Mouse (Mus musculus) hindbrain, embryonic 13.5 days (tissue): ENCODE measurements around the gene Slc43a3. TPM values are rescaled to one million over a fixed set of nuclear protein-coding genes. Genes with fewer than 3 reads are reported as not detected.
A peak's percentile ranks its signal among the peaks of the same experiment; 100 is the strongest.

Source experiments
- ATAC-seq: fragments of 200-750 bp; cut with Nextera tagmentation; 2 replicates; pipeline ENCODE4 v1.8.0; 2017; ENCODE audit warnings: moderate TSS enrichment; ENCODE audit not compliant: low FRiP score
- H3K27ac ChIP-seq: fragments of 300-500 bp; sonication (generic); 2 replicates; pipeline ENCODE4 v1.5.1; 2015; ENCODE audit warnings: inconsistent platforms, mild to moderate bottlenecking, moderate library complexity
- H3K27me3 ChIP-seq: fragments of 300-500 bp; sonication (generic); 2 replicates; pipeline ENCODE4 v1.6.1; 2015; ENCODE audit warnings: mild to moderate bottlenecking, inconsistent platforms
- H3K36me3 ChIP-seq: fragments of 300-500 bp; sonication (generic); 2 replicates; pipeline ENCODE4 v1.6.1; 2015; ENCODE audit warnings: mild to moderate bottlenecking, inconsistent platforms
- H3K4me1 ChIP-seq: fragments of 300-500 bp; sonication (generic); replicated peaks from 2 replicates; pipeline ENCODE4 v1.6.1; 2015; ENCODE audit warnings: inconsistent platforms
- H3K4me2 ChIP-seq: fragments of 300-500 bp; sonication (generic); 2 replicates; pipeline ENCODE4 v1.6.1; 2015; ENCODE audit warnings: inconsistent platforms, mild to moderate bottlenecking, moderate library complexity
- H3K4me3 ChIP-seq: fragments of 300-500 bp; sonication (generic); 2 replicates; pipeline ENCODE4 v1.5.1; 2015; ENCODE audit warnings: mild to moderate bottlenecking, inconsistent platforms
- H3K9ac ChIP-seq: fragments of 300-500 bp; sonication (generic); 2 replicates; pipeline ENCODE4 v1.6.1; 2015; ENCODE audit warnings: mild to moderate bottlenecking, inconsistent platforms
- H3K9me3 ChIP-seq: fragments of 300-500 bp; sonication (generic); 2 replicates; pipeline ENCODE4 v1.6.1; 2016; ENCODE audit warnings: inconsistent platforms
- WGBS: fragments of 180-500 bp; shearing (Covaris S2); methylation state at CpG from one replicate; pipeline ENCODE4 v1.1.7; 2015; 5-methylcytosine and 5-hydroxymethylcytosine counted together
- polyA plus RNA-seq: library from polyadenylated mRNA; unstranded; fragments of >200 nt; fragmentation: Nextera tagmentation; extraction: Ambion mirVana; gene quantifications from 2 replicates; pipeline ENCODE4 v1.2.1, GENCODE M21; 2015

The Slc43a3 gene
- polyA plus RNA-seq, 1 experiment from 2014 or later = 7.0 TPM

DNA sequence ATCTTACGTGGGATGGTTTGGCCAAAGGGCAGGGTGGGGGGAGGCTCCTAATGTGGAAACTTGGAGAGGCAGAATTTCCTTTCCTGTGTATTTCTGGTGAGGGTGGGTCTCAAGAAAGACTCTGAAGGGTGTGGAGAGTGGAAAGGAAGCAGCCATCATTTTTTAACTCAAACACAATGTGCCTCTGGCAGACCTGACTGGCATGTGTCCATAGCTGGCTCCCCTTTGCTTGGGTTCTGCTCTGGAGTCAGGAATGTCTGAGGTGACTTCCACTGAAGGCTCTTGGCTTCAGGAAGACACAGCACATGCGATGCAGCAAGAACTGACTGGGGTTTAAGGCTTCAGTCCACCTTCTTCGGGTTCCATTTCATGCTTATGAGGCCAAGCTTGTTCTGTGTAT is 21.0 kb upstream of the Slc43a3 start:
- Histone ChIP-seq H3K9ac (no peak overlapping the region), H3K27ac (no peak overlapping the region), H3K9me3 (no peaks in the 10 kb centered on the region), H3K27me3 (no peaks in the 10 kb centered on the region), H3K36me3 (no peaks in the 10 kb centered on the region), H3K4me3 (no peak overlapping the region), H3K4me1 (no peaks in the 10 kb centered on the region), H3K4me2 (no peak overlapping the region)
- 85% methylated on average over 3 of the region's 3 CpGs for WGBS
- ATAC-seq = no peak

DNA sequence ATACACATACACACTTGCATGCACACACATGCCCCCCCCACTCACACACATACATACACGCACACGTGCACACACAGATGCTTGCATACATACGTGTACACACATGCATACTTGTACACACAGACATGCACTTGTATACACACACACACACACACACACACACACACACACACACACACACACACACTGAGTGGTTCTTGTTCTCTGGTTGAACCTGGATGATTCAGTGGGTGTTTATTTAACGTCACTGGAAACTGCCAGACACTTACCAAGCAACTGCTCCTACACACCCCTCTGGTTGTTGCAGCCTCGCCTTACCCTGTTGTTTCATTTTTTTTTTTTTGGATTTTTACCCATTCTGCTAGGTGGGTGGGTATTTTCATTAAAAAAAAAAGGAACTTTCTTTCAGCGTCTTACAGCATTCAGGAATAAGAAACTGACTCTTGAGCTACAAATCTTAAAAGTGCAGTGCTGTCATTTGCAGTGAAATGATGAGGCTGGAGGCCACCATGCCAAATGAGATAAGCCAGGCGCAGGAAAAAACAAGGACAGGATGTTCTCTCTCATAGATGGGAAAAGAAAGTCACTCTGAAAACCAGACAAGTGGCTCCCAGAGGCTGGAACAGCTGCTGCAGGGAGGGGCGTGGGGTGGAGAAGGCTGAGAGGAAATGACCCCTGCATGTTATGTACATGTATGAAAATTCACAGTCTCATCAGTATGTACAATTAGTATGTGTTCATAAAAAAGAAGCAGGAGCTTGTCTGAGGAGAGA is 19.6 kb upstream of the Slc43a3 start:
- no peaks in the 10 kb centered on the region for H3K36me3 ChIP-seq
- no peak overlapping the region for H3K4me3 ChIP-seq
- no peaks in the 10 kb centered on the region for H3K4me1 ChIP-seq
- no peaks in the 10 kb centered on the region for H3K27me3 ChIP-seq
- WGBS = 84% methylated on average over 8 of the region's 8 CpGs
- no peaks in the 10 kb centered on the region for H3K9me3 ChIP-seq
- no peak overlapping the region for H3K9ac ChIP-seq
- no peak overlapping the region for H3K27ac ChIP-seq
- ATAC-seq = no peak
- no peak overlapping the region for H3K4me2 ChIP-seq

- WGBS = 71% methylated on average over 3 of the region's 3 CpGs
- Histone ChIP-seq H3K36me3 (no peaks in the 10 kb centered on the region), H3K27me3 (no peaks in the 10 kb centered on the region), H3K4me3 (no peak overlapping the region), H3K9me3 (no peaks in the 10 kb centered on the region), H3K4me1 (no peaks in the 10 kb centered on the region), H3K9ac (no peak overlapping the region), H3K27ac (no peak overlapping the region), H3K4me2 (no peak overlapping the region)
- ATAC-seq = no peak
Measured at GRCm38 (mm10) chr2:84918188-84918587, 18.2 kb upstream of the Slc43a3 start.

DNA sequence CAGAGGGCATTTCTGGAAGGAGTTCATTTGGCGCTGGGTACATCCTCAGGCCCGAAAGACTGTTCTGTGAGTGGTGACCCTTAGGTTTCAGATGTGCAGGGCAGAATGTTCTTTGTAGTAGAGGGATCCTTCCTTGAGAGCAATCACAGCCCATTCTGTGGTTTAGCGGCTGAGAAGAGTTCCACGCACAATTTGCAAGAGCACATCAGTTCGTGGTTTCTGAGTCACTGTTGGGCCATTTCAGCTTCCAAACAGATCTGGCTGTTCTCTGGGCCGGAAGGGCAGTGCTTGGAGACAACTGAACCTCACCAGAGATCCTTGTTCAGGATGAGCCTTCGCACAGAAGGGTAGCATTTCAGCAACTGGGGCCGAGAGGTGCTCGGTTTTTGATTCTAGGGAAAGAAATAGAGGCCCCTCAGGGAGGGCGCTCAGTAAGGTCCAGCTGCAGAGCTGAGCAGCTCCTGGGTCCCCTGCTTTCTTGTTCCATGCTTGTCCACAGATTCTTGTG is 16.7 kb upstream of the Slc43a3 start:
- WGBS = 86% methylated on average over 10 of the region's 10 CpGs
- no peak for ATAC-seq
- H3K4me1 ChIP-seq = no peaks in the 10 kb centered on the region

GRCm38 (mm10) chr2:84930186-84930585 is 6.2 kb upstream of the Slc43a3 start:
- no peak overlapping the region for H3K4me2 ChIP-seq
- no peaks in the 10 kb centered on the region for H3K36me3 ChIP-seq
- peaks cover 3% of the 10 kb centered on the region; the same call in 1 of the 2 replicates for H3K4me1 ChIP-seq
- no peak overlapping the region for H3K27ac ChIP-seq
- no peaks in the 10 kb centered on the region for H3K9me3 ChIP-seq
- 92% methylated on average over 7 of the region's 7 CpGs for WGBS
- ATAC-seq = no peak
- no peak overlapping the region for H3K9ac ChIP-seq
- no peak overlapping the region for H3K4me3 ChIP-seq
- no peaks in the 10 kb centered on the region for H3K27me3 ChIP-seq

More for the DNA sequence above, 16.7 kb upstream of the Slc43a3 start:
- Histone ChIP-seq H3K27ac (no peak overlapping the region), H3K4me3 (no peak overlapping the region), H3K4me2 (no peak overlapping the region), H3K36me3 (no peaks in the 10 kb centered on the region), H3K9ac (no peak overlapping the region), H3K27me3 (no peaks in the 10 kb centered on the region), H3K9me3 (peaks cover 3% of the 10 kb centered on the region)

- H3K36me3 ChIP-seq = no peaks in the 10 kb centered on the region
- H3K9me3 ChIP-seq = no peaks in the 10 kb centered on the region
- H3K4me3 ChIP-seq = no peak overlapping the region
- H3K4me2 ChIP-seq = no peak overlapping the region
- H3K27ac ChIP-seq = no peak overlapping the region
- no peak for ATAC-seq
- H3K4me1 ChIP-seq = peaks cover 3% of the 10 kb centered on the region; the same call in 1 of the 2 replicates
- no peaks in the 10 kb centered on the region for H3K27me3 ChIP-seq
- H3K9ac ChIP-seq = no peak overlapping the region
- WGBS = 78% methylated on average over 8 of the region's 8 CpGs
Measured at GRCm38 (mm10) chr2:84933992-84934648, 2.3 kb upstream of the Slc43a3 start.

DNA sequence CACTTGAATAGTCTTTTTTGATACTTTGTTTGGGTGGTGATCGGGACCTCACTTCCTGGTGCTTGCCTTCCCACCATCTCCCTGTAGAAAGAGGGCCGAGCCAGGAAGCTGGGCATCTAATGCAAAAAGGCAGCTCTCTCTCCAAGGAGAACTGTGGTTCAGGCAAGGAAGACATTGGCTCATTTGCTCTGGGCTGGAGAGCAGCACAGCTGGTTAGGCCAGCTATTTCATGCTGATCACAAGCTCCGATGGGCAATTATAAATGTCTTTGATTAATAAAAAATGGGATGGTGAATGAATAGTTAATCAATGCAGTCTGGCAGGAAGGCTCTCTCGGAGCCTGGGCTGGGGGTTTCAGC is 1.8 kb upstream of the Slc43a3 start:
- ATAC-seq = peak; percentile 19; the same call in 1 of the 2 replicates
- H3K9me3 ChIP-seq = no peaks in the 10 kb centered on the region
- H3K36me3 ChIP-seq = no peaks in the 10 kb centered on the region
- peaks cover 3% of the 10 kb centered on the region; the same call in 1 of the 2 replicates for H3K4me1 ChIP-seq
- H3K9ac ChIP-seq = no peak overlapping the region
- 48% methylated on average over 4 of the region's 4 CpGs for WGBS
- no peak overlapping the region for H3K27ac ChIP-seq
- H3K4me2 ChIP-seq = no peak overlapping the region
- no peaks in the 10 kb centered on the region for H3K27me3 ChIP-seq
- H3K4me3 ChIP-seq = no peak overlapping the region

GRCm38 (mm10) chr2:84935065-84935464 is 1.3 kb upstream of the Slc43a3 start:
- 78% methylated on average over 5 of the region's 5 CpGs for WGBS
- no peak overlapping the region for H3K9ac ChIP-seq
- no peaks in the 10 kb centered on the region for H3K27me3 ChIP-seq
- no peaks in the 10 kb centered on the region for H3K36me3 ChIP-seq
- H3K4me1 ChIP-seq = peaks cover 3% of the 10 kb centered on the region; the same call in 1 of the 2 replicates
- no peak overlapping the region for H3K4me2 ChIP-seq
- H3K4me3 ChIP-seq = no peak overlapping the region
- H3K9me3 ChIP-seq = no peaks in the 10 kb centered on the region
- H3K27ac ChIP-seq = no peak overlapping the region
- ATAC-seq = 0 out of 2 replicates have a peak, but pooled peaks have one; percentile 10

- H3K27ac ChIP-seq = no peak overlapping the region
- no peak overlapping the region for H3K9ac ChIP-seq
- H3K4me2 ChIP-seq = peak overlapping the region; percentile 52
- H3K27me3 ChIP-seq = no peaks in the 10 kb centered on the region
- H3K4me3 ChIP-seq = no peak overlapping the region
- H3K4me1 ChIP-seq = peaks cover 3% of the 10 kb centered on the region; the same call in 1 of the 2 replicates
- 69% methylated on average over 3 of the region's 3 CpGs for WGBS
- H3K9me3 ChIP-seq = no peaks in the 10 kb centered on the region
- ATAC-seq = no peak
- H3K36me3 ChIP-seq = no peaks in the 10 kb centered on the region
Measured at GRCm38 (mm10) chr2:84937491-84938150, 1.2 kb downstream of the Slc43a3 start.

DNA sequence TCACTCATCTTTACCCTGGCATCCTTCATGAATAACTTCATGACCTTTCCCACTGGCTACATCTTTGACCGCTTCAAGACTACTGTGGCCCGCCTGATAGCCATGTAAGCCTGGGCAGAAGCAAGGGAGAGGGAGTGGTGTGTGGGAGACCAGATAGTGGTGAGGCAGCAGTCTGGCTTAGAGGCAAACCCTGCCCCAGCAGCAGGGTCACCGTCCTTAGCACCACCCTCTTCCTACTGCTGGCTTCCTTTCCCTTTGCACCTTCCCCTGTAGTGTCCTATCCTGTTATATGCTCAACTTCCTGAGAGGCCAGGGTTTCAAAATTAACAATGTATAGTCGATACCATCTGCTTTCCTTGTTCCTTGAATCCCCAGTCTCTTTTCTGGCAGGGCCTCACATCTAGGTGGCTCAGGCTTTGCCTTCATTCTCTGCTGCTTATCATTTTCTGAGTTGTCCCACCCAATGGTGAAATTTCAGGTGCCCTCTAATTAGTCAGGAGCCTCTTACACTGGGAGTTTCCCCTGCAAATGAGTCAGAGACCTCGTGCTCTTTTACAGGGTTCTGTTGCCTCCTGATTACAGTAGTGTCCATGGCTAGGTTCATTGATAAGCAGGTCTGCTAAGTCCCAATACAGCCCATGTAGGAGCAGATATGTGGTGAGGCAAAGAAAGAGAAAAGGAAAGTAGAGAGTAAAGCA is 2.0 kb downstream of the Slc43a3 start:
- Histone ChIP-seq H3K27me3 (no peaks in the 10 kb centered on the region), H3K9me3 (no peaks in the 10 kb centered on the region), H3K4me2 (0 out of 2 replicates have a peak overlapping the region, but pooled peaks have one; percentile 52), H3K4me1 (peaks cover 3% of the 10 kb centered on the region; the same call in 1 of the 2 replicates), H3K4me3 (no peak overlapping the region), H3K27ac (no peak overlapping the region), H3K36me3 (no peaks in the 10 kb centered on the region), H3K9ac (no peak overlapping the region)
- 90% methylated on average over 5 of the region's 5 CpGs for WGBS
- ATAC-seq = no peak

DNA sequence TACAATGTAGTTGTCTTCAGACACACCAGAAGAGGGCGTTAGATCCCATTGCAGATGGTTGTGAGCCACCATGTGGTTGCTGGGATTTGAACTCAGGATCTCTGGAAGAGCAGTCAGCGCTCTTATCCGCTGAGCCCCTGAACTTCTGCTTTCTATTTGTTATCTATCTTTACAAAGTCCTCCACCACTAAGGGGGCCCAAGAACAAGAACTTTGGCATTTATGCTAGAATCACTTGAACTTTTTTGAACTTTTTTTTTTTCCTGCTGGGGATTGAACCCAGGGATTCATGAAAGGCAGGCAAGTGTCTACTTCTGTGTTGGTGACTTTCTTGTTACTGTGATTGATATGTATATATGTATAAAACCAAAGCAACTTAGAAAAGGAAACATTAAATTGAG is 2.9 kb downstream of the Slc43a3 start:
- Histone ChIP-seq H3K9ac (no peak overlapping the region), H3K4me1 (peaks cover 3% of the 10 kb centered on the region; the same call in 1 of the 2 replicates), H3K27ac (no peak overlapping the region), H3K4me3 (no peak overlapping the region), H3K9me3 (no peaks in the 10 kb centered on the region), H3K36me3 (no peaks in the 10 kb centered on the region), H3K27me3 (no peaks in the 10 kb centered on the region), H3K4me2 (no peak overlapping the region)
- ATAC-seq = no peak
- 85% methylated on average over 3 of the region's 3 CpGs for WGBS

DNA sequence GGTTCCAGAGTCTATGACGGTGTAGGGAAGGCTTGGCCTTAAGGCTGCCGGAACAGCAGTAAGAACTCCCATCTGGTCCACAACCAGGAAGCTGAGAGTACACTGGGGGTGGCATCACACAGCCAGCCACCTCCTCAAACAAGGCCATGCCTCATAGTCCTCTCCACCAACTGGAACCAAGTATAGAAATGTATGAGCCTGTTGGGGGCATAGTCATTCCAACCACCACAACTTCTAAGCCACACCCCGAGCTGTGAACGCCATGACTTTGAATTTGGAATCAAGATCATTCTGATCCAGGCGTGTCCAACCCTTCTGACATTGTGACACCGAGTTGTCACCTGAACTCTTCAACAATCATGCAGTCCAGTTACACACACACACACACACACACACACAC is 3.3 kb downstream of the Slc43a3 start:
- Histone ChIP-seq H3K4me3 (no peak overlapping the region), H3K36me3 (no peaks in the 10 kb centered on the region), H3K27ac (no peak overlapping the region), H3K9me3 (no peaks in the 10 kb centered on the region), H3K4me2 (no peak overlapping the region), H3K9ac (no peak overlapping the region), H3K4me1 (peaks cover 2% of the 10 kb centered on the region; the same call in 1 of the 2 replicates), H3K27me3 (no peaks in the 10 kb centered on the region)
- WGBS = 94% methylated on average over 6 of the region's 6 CpGs
- no peak for ATAC-seq
